Mouse (Mus musculus) MEL (cell line): ENCODE measurements around the gene Cmya5.

Experiments used
- BHLHE40 ChIP-seq: IDR thresholded peaks from 2 replicates; pipeline ENCODE4 v1.6.1; 2012; ENCODE audit warnings: low read depth, mild to moderate bottlenecking, inconsistent platforms, low read length, improper control_type of control experiment, borderline replicate concordance
- CTCF ChIP-seq, 3 experiments: IDR thresholded peaks in 2 of 3; conservative IDR thresholded peaks in 1 of 3; 2 replicates each; pipeline ENCODE4 v1.5.1; 2011 to 2012; ENCODE audit warnings: low read length in 3 of 3, low read depth in 2 of 3, mild to moderate bottlenecking in 2 of 3, improper control_type of control experiment in 1 of 3, inconsistent platforms in 1 of 3, mixed read lengths in 1 of 3, moderate library complexity in 1 of 3; ENCODE audit not compliant: control insufficient read depth in 1 of 3, insufficient read depth in 1 of 3, poor library complexity in 1 of 3, severe bottlenecking in 1 of 3
- KAT2A ChIP-seq: conservative IDR thresholded peaks from 2 replicates; pipeline ENCODE4 v1.6.1; 2012; ENCODE audit warnings: low read depth, low read length, improper control_type of control experiment, inconsistent platforms

DNA sequence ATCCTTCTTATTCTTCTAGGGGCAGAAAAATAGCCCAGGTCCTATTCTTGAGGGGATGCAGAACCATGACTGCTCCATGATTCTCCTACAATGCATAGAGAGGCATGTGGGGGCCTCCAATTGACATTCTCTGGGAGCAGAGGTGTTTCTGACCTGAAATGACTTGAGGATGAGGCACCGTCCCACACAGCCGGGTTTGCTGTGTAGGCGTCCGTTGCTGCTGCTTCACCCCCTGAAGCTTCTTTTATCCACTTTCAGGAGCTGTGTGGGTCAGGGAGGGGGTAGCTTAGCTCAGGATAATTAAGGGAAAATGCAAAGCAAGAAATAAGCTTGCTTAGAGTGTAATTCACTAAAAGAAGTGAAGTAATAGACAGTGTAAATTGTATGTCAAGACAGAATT, 115.2 kb downstream of the Cmya5 start:
- TF ChIP-seq BHLHE40 (no peak), KAT2A (no peak), CTCF (IDR thresholded peaks at IDR 0.05 in 2 of 3, conservative IDR thresholded peaks at IDR 0.05 in 1 of 3; ENCODE audit: control insufficient read depth in 1 of 3, insufficient read depth in 1 of 3, low read depth in 2 of 3, low read length in 3 of 3, poor library complexity in 1 of 3, severe bottlenecking in 1 of 3) (no peak)
